Mouse (Mus musculus) adrenal gland, postnatal 4 days (tissue): ENCODE data around the gene Spsb4. TPM values are rescaled to one million over a fixed set of nuclear protein-coding genes. Genes with fewer than 3 reads are reported as not detected.

ENCODE experiments used
- DNase-seq, 2 experiments: peaks; one replicate each; pipeline ENCODE4 v3.0.0; 2021 to 2022; ENCODE audit warnings: low spot score in 2 of 2, mixed read lengths in 2 of 2
- total RNA-seq, 2 experiments: library from RNA; stranded (reverse); gene quantifications; 2 replicates each; pipeline ENCODE4 v1.2.3; 2021

The Spsb4 gene
- total RNA-seq, 2 experiments from 2014 or later, result 4.5 to 10.1 TPM

DNA sequence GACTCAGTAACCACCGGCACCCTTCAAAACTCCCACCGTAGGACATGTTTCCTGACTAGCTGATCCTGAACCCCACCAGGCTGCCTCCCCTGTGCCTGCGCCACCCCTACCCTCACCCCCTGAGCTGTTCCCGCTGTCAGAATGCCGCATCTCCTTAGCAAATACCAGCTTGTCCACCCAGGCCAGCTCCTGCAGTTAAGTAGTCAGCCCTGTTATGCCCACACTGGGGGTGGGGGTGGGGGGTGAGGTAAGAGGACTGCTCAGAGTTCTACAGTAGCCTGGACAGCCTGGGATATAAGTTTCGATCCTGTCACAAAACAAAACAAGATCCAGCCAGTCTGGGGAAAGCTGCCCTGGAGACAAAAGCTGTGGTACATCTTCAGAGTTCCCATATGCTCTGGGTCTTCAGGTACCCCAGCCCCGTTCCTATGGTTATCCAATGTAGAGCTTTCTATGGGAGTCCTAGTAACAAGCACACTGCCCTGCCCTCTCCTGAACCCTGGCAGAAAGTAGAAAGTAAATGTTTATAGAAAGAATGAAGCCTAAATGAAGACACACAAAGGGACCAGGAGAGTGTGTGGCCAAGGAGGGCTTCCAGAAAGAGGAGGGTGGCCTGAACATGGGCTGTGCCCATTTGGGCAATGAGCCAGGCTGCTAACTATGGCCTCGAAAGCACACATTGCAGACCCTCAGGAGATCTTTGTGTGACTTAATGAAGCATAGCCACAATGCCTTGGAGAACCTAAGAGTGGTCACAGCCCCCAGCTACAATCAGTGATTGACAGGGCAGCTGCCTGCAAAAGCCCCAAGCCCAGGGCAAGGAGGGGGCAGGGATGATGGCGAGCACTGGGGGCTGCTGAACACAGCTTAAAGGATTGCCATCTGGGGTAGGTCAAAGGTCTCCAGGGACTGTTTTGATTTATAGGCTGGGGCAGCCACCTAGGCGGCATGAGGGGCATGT is 38.3 kb downstream of the Spsb4 start:
- DNase-seq, result no peak

- DNase-seq, result no peak
Measured at GRCm38 (mm10) chr9:96979417-96980030, 39.1 kb downstream of the Spsb4 start.

GRCm38 (mm10) chr9:96978147-96978782 is 40.4 kb downstream of the Spsb4 start:
- DNase-seq, result no peak

- no peak for DNase-seq
Measured at GRCm38 (mm10) chr9:96977287-96978145, 41.1 kb downstream of the Spsb4 start.

DNA sequence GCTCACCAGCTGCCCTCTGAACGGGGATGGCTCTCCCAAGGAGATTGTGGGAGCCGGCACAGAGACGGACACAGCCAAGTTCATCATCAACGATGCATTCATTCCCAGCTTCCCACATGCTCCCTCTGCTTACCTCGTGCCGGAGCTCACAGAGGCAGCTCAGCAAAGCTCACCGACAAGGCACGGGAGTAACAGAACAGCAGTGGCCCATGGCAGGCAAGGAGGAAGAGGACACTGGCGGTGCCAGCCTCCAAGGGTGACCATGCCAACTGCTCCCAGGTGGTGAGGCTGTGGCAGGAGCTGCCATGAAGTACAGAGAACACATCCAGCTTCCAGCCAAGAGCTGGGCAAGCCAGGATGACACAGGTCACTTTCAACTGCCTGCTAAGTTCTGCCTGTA is 45.6 kb downstream of the Spsb4 start:
- DNase-seq, result no peak

DNA sequence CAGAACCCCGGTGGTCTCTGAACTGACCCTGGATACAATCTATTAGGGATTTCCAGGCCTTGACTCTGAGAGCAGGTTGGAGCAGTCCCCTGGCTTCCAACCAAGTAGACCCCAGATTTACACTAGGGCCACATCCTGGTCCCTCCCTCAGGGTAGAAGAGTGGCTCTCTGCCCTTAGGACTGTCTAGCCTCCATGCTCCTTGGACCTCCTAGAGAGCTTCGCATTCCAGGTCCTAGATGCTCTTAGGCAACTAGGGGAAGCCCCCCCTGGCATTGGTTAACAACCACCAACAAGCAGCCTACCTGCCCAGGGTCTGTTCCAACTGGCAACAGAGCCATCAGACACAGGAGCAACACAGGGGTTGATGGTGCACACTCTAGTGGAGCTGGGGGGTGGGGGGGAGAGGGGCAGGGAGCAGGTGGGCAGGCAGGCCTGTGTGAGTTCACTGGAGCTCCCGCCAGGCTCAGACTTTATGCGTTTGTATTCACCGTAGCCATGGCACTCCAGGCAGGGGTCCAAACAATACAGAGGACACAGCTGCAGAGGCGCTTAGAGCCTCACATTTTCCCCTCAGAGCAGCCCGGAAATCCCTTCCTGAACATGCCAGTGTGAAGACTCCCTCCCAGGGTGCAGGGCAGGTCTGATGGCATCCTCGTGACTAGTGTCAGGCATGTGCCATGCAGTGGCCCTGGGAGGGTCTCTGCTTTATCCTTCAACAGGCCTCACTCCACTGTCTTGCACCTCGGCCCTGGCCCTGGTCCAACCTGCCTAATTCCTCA is 46.8 kb downstream of the Spsb4 start:
- no peak for DNase-seq

DNA sequence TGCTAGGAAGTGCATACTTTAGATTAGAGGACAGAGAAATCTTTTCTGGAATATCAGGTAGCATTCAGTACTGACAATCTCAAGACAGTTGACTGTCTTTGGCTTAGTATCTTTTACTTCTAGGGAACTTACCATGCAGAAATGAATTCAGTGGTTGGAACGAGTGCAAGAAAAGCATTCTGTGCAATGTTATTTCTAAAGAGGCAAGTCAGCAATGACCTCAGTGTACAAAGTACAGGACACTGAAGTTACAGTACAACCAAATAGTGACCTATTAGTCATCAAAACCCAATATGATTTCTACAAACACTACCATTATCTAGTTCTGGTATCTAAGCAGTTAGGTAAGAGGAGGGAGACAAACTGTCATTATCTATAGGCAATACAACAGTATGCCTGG is 51.1 kb downstream of the Spsb4 start:
- no peak for DNase-seq

GRCm38 (mm10) chr9:96966465-96966864 is 52.2 kb downstream of the Spsb4 start:
- no peak for DNase-seq

GRCm38 (mm10) chr9:96963443-96964215 is 55.0 kb downstream of the Spsb4 start:
- no peak for DNase-seq

GRCm38 (mm10) chr9:96962714-96963113 is 55.9 kb downstream of the Spsb4 start:
- no peak for DNase-seq

- no peak for DNase-seq
Measured at GRCm38 (mm10) chr9:96961986-96962701, 56.5 kb downstream of the Spsb4 start.

DNA sequence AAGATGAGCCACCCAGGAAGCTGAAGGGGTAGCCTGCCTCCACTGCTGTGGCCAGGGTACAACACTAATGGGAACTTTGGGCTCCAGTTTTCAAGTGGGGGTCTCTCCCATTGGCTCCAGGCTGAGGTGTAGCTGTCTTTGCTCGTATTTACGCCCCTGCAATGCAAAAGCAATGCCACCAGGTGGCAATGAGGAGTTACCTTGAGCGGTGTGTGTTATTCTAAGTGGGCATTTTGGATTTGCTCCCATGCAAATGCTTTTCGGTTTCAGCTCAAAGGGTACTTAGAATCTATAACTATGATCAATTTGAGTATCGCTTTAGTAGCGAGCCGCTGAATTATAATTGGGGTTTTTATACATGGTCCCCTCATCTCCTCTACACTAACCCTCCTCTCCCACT is 57.6 kb downstream of the Spsb4 start:
- no peak for DNase-seq

DNA sequence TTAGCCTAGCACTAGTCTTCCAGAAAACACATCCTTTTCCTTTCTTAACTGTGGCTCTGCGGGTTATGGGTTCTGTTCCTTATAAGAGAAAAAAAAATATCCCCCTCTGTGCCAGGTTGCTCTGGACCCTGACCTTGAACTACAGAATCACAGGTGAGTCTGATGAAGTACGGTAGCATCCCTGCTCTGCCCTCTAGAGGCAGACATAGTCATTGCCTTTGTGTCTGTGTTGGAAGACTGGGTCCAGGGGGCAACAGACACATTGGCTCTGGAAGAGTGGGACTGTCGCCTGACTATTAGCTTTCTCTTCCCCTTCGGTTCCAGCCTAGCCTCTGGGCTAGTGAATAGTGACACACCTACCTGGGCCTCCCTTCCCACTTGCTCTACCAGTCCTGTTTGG is 58.4 kb downstream of the Spsb4 start:
- no peak for DNase-seq

- DNase-seq, result no peak
Measured at GRCm38 (mm10) chr9:96959469-96959868, 59.2 kb downstream of the Spsb4 start.

DNA sequence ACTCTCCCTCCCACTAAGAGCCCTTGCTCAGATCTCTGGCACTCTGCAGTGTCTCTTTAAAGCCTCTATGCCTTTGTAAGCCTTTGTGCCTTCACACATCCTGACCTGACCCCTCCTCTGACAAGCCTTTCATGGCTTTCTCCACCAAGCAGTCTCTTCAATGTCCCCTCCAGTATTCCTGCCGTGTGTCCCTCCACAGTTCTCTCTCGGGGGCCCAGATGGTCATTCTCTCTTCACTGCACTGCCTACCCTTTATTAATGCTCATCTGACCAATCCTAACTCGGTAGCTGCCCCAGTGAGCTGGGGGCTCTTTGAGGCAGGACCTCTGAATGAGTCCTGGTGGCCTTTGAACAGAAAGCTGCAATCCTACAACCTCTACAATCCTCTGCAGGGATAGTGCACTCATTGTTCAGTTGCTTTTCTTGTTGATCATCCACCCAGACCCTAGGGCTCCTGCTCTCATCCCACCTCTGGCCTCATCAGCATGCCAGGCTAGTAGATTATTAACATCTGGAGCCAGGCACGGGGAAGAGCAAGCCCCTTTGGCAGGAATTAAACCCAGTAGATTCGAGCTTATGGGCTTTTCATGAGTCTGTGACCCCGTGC is 60.5 kb downstream of the Spsb4 start:
- no peak for DNase-seq

GRCm38 (mm10) chr9:96957298-96957865 is 61.3 kb downstream of the Spsb4 start:
- no peak for DNase-seq

- DNase-seq, result no peak
Measured at GRCm38 (mm10) chr9:96956646-96957297, 61.9 kb downstream of the Spsb4 start.
